Mouse (Mus musculus) liver, embryonic 15.5 days (tissue): ENCODE results near the gene Tomm5. TPM values are rescaled to one million over a fixed set of nuclear protein-coding genes. Genes with fewer than 3 reads are reported as not detected.
A peak's percentile ranks its signal among the peaks of the same experiment; 100 is the strongest.
"Not testable (repeated sequence)": the region's sequence is repeated elsewhere in the genome, so short reads cannot be mapped to it uniquely, and the experiment has no call there.

Experiments
- ATAC-seq: fragments of 200-750 bp; cut with Nextera tagmentation; 2 replicates; pipeline ENCODE4 v1.8.0; 2017; ENCODE audit warnings: moderate number of reproducible peaks, mild to moderate bottlenecking, moderate library complexity; ENCODE audit not compliant: insufficient read depth
- H3K27ac ChIP-seq: fragments of 300-500 bp; sonication (generic); replicated peaks from 2 replicates; pipeline ENCODE4 v1.5.1; 2015; ENCODE audit warnings: mild to moderate bottlenecking, inconsistent platforms
- H3K27me3 ChIP-seq: fragments of 300-500 bp; sonication (generic); 2 replicates; pipeline ENCODE4 v1.6.1; 2015; ENCODE audit warnings: mild to moderate bottlenecking, inconsistent platforms
- H3K36me3 ChIP-seq: fragments of 300-500 bp; sonication (generic); replicated peaks from 2 replicates; pipeline ENCODE4 v1.6.1; 2015; ENCODE audit warnings: moderate library complexity, mild to moderate bottlenecking, inconsistent platforms
- H3K4me1 ChIP-seq: fragments of 300-500 bp; sonication (generic); replicated peaks from 2 replicates; pipeline ENCODE4 v1.6.1; 2015; ENCODE audit warnings: inconsistent platforms
- H3K4me2 ChIP-seq: fragments of 300-500 bp; sonication (generic); 2 replicates; pipeline ENCODE4 v1.6.1; 2015; ENCODE audit warnings: moderate library complexity, mild to moderate bottlenecking, inconsistent platforms
- H3K4me3 ChIP-seq: fragments of 300-500 bp; sonication (generic); replicated peaks from 2 replicates; pipeline ENCODE4 v1.5.1; 2015; ENCODE audit warnings: mild to moderate bottlenecking, inconsistent platforms
- H3K9ac ChIP-seq: fragments of 300-500 bp; sonication (generic); 2 replicates; pipeline ENCODE4 v1.6.1; 2015; ENCODE audit warnings: moderate library complexity, mild to moderate bottlenecking, inconsistent platforms
- H3K9me3 ChIP-seq: fragments of 300-500 bp; sonication (generic); replicated peaks from 2 replicates; pipeline ENCODE4 v1.6.1; 2016; ENCODE audit warnings: inconsistent platforms
- WGBS: fragments of 180-500 bp; shearing (Covaris S2); methylation state at CpG from one replicate; pipeline ENCODE4 v1.1.7; 2015; ENCODE audit warnings: mixed read lengths; ENCODE audit not compliant: insufficient replicate concordance; 5-methylcytosine and 5-hydroxymethylcytosine counted together
- polyA plus RNA-seq: library from polyadenylated mRNA; unstranded; fragments of >200 nt; fragmentation: Nextera tagmentation; extraction: Ambion mirVana; gene quantifications from 2 replicates; pipeline ENCODE4 v1.2.1, GENCODE M21; 2015

Gene Tomm5
- polyA plus RNA-seq, 1 experiment from 2014 or later, result 126 TPM

DNA sequence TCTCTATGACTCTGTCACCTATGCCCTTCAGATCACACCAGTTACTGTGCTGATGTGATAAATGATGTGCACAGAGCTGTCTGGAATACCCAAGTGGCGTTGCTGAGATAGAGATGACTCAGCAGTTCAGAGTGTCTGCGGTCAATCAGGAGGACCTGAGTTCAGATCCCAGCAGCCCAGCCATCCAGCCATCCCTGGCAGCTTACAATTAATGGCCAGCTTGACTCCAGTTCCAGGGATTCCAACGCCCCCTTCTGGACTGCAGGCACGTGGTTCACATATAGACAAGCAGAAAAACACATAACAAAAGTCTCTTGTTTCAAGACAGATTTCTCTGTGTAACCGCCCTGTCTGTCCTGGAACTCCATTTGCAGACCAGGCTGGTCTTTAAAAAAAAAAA lies 1.5 kb downstream of the Tomm5 start:
- H3K9ac ChIP-seq, result no peak overlapping the region
- no peaks in the 10 kb centered on the region for H3K9me3 ChIP-seq
- ATAC-seq, result no peak
- no peaks in the 10 kb centered on the region for H3K27me3 ChIP-seq
- peak overlapping the region; percentile 86 for H3K4me2 ChIP-seq
- peak overlapping the region; percentile 81 for H3K4me3 ChIP-seq
- H3K4me1 ChIP-seq, result peaks cover 30% of the 10 kb centered on the region
- no peak overlapping the region for H3K27ac ChIP-seq
- 39% methylated on average over 5 of the region's 5 CpGs for WGBS
- H3K36me3 ChIP-seq, result peaks cover 30% of the 10 kb centered on the region

DNA sequence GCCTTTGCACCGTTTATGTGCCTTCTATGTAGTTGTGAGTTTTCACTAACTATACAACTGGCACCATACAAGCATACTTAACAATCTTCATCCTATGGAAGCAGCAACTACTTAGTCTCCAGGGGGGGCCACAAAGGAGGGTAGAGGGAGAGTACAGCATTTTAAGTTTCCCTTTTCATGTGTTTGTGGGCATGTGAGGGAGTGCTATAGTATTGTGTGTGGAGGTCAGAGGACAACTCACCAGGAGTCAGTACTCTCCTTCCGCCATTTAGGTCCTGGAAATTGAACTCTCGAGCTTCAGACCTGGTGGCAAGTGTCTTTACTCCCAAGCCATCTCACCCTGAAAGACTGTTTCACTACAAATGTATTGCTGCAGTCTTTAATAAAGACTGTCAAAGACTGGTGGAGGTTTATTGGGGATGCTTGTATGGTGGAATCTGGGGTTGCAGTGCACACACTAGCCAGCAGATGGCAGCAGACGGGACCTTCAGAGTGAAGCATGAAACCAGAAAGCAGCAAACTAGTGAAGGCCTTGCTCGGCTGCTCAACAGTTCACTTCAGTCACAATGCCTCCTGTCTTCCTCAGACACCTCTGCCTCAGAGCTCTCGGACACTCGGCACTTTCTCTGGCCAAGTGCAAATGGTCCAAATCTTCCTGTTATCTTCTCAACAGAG lies 10.6 kb downstream of the Tomm5 start:
- Histone ChIP-seq H3K4me1 (peaks cover 4% of the 10 kb centered on the region; the same call in 1 of the 2 replicates), H3K27me3 (no peaks in the 10 kb centered on the region), H3K27ac (no peak overlapping the region), H3K36me3 (0 out of 2 replicates have a peak, but pooled peaks cover 2% of the 10 kb centered on the region), H3K9me3 (no peaks in the 10 kb centered on the region), H3K4me2 (no peak overlapping the region), H3K9ac (no peak overlapping the region), H3K4me3 (no peak overlapping the region)
- 26% methylated on average over 7 of the region's 7 CpGs for WGBS
- no peak for ATAC-seq

DNA sequence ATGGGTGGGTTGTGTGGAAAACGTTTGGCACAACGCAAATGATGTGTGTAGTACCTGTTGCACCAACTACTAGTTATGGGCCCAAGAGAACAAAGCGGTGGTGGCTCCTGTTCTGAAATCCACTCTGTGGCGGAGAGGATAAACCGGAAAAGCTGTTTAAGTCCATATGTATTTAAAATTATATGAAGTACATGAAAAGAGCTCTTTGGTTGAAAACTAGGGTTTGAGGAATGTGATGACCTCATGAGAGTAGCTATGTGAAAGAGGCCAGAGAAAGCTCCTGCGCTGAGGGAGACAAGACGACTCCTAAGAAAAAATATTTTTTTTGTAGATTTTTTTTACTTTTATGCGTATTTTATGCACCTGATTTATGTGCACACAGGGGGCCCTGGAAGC lies 23.0 kb downstream of the Tomm5 start:
- H3K27ac ChIP-seq, result peak overlapping the region; percentile 70
- H3K27me3 ChIP-seq, result no peaks in the 10 kb centered on the region
- 48% methylated on average over 8 of the region's 8 CpGs for WGBS
- H3K4me1 ChIP-seq, result peaks cover 60% of the 10 kb centered on the region
- peak overlapping the region; percentile 100 for H3K4me2 ChIP-seq
- no peak for ATAC-seq
- no peaks in the 10 kb centered on the region for H3K9me3 ChIP-seq
- 0 out of 2 replicates have a peak overlapping the region, but pooled peaks have one; percentile 31 for H3K9ac ChIP-seq
- no peaks in the 10 kb centered on the region for H3K36me3 ChIP-seq
- H3K4me3 ChIP-seq, result peak overlapping the region; percentile 93

DNA sequence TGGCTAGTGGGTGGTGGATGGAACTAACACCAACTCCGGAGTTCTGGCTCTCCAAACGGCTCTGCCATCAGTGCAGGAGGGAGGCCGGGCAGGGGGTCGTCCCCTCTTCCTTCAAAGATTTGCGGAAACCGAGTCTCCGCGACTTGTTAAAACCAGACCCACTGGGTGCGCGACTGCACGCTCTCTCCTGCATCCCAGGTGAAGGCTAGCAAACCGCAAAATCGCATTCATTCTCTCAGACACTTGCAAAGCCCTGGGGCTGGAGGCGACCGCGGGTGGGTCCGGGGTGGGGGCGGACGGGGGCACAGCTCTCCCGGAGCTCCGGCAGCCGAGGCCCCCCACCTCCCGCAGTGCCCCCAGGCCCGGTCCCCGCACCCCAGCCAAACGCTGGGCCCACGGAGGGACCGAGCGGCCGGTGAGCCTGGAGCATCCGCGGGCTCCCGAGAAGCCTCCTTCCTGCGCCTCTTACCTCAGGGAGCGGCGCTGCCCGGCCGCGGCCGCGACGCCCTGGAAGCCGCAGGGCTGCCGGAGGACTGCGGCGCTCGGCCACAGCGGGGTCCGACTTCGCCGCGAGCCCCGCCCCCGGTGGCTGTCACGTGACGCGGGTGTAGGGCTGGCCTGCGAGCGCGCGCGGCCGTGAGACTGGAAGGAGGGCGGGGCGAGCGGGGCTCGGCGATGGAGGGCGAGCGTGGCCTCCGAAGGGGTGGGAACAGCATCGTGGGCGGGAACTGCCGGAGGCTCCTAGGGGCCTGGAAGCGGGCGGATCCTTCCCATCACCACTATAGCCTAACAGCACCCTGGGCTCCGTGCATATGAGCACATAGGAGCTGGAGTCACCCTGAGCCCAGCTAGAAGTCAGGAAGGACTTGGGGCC lies 23.7 kb downstream of the Tomm5 start, which contains the start of gene Fbxo10:
Fbxo10 (minus strand) TSS at position 584 of the 874 bp plus-strand sequence.
- Histone ChIP-seq H3K27me3 (no peaks in the 10 kb centered on the region), H3K4me1 (peaks cover 60% of the 10 kb centered on the region), H3K9me3 (no peaks in the 10 kb centered on the region), H3K4me3 (peak within 1 kb of the TSS; percentile 93), H3K27ac (peak within 1 kb of the TSS; percentile 80), H3K4me2 (peak within 1 kb of the TSS; percentile 100), H3K9ac (peak within 1 kb of the TSS; percentile 98), H3K36me3 (no peaks in the 10 kb centered on the region)
- WGBS, result under 1% methylated on average over 77 of the region's 77 CpGs
- peak; percentile 96 for ATAC-seq

DNA sequence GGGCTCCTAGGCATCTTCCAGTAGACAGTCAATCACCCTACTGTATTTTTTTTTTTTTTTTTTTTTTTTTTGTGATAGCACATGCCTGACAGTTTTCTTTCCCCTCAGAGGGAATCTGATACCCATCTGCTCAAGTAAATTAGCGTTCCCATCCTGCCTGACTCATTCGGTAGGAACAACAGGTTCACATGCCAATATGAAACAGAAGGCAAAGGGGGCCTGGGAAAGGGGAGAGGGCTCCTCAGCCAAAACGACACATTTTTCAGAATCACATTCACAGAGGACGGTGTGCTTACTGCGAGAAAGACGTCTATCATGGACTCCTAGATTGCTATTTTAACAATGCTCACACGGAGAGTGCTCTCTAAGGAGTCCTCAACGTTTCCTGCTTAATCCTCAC lies 24.4 kb downstream of the Tomm5 start:
- Histone ChIP-seq H3K36me3 (no peaks in the 10 kb centered on the region), H3K9me3 (no peaks in the 10 kb centered on the region), H3K9ac (peak overlapping the region; percentile 98), H3K4me2 (peak overlapping the region; percentile 100), H3K4me1 (peaks cover 60% of the 10 kb centered on the region), H3K4me3 (peak overlapping the region; percentile 93), H3K27ac (0 out of 2 replicates have a peak overlapping the region, but pooled peaks have one; percentile 20), H3K27me3 (no peaks in the 10 kb centered on the region)
- ATAC-seq, result no peak
- WGBS, result 3% methylated on average over 8 of the region's 8 CpGs

DNA sequence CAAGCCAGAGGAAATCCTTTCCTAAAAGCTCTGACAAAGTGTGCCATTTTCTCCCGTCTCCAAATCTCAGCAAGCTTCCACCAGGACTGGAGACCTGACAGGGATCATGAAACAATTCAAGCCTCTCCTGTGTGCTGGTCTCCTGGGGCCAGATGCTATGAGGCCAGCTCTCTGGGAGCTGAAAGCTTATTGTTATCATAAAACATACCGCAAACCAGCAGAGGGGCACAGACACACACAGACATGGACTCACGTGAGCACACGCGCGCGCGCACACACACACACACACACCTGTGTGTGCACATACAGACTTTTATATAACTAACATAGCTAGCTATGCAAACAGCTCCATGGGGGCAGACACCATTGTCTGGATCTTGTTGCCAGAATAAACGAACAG lies 25.0 kb downstream of the Tomm5 start:
- Histone ChIP-seq H3K4me3 (peak overlapping the region; percentile 93), H3K27ac (no peak overlapping the region), H3K36me3 (no peaks in the 10 kb centered on the region), H3K9ac (no peak overlapping the region), H3K9me3 (no peaks in the 10 kb centered on the region), H3K4me2 (peak overlapping the region; percentile 100), H3K4me1 (peaks cover 60% of the 10 kb centered on the region), H3K27me3 (no peaks in the 10 kb centered on the region)
- 74% methylated on average over 9 of the region's 9 CpGs for WGBS
- ATAC-seq, result no peak

DNA sequence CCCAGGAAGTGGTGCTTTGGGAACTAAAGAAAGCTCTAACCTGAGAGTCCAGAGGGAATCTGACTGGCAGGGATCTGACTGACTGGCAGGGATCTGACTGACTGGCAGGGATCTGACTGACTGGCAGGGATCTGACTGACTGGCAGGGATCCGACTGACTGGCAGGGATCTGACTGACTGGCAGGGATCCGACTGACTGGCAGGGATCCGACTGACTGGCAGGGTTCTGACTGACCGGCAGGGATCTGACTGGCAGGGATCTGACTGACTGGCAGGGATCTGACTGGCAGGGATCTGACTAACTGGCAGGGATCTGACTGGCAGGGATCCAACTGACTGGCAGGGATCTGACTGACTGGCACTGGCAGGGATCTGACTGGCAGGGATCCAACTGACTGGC lies 26.9 kb downstream of the Tomm5 start:
- H3K4me3 ChIP-seq, H3K36me3 ChIP-seq, ATAC-seq, H3K9me3 ChIP-seq, H3K27me3 ChIP-seq, H3K27ac ChIP-seq, H3K4me2 ChIP-seq, H3K9ac ChIP-seq: not testable (repeated sequence)
- WGBS, result 77% methylated on average over 4 of the region's 4 CpGs
- peaks cover 46% of the 10 kb centered on the region for H3K4me1 ChIP-seq

DNA sequence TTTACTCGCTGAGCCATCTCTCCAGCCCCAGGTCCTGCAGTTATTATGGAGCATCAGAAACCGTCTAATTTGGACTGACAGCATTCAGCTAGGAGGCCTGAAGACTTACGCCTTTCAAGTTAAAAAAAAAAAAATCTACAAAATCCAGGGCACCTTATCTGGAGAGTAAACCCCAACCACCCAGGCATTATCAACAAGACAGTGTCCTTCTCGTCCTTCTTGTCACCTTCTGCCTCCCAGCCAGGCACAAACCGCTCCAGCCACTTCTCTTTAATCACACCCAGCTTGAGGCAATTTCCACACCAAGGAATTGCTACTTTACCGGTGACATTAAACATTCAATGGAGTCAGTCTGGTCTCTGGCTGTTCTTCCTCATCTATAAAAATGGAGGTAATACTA lies 34.4 kb downstream of the Tomm5 start:
- H3K4me3 ChIP-seq, result no peak overlapping the region
- H3K36me3 ChIP-seq, result no peaks in the 10 kb centered on the region
- peak overlapping the region; percentile 71 for H3K27ac ChIP-seq
- H3K4me1 ChIP-seq, result peaks cover 57% of the 10 kb centered on the region
- peak; percentile 81 for ATAC-seq
- WGBS, result 21% methylated on average over 6 of the region's 6 CpGs
- H3K9me3 ChIP-seq, result no peaks in the 10 kb centered on the region
- H3K4me2 ChIP-seq, result peak overlapping the region; percentile 32; the same call in 1 of the 2 replicates
- no peaks in the 10 kb centered on the region for H3K27me3 ChIP-seq
- H3K9ac ChIP-seq, result no peak overlapping the region

DNA sequence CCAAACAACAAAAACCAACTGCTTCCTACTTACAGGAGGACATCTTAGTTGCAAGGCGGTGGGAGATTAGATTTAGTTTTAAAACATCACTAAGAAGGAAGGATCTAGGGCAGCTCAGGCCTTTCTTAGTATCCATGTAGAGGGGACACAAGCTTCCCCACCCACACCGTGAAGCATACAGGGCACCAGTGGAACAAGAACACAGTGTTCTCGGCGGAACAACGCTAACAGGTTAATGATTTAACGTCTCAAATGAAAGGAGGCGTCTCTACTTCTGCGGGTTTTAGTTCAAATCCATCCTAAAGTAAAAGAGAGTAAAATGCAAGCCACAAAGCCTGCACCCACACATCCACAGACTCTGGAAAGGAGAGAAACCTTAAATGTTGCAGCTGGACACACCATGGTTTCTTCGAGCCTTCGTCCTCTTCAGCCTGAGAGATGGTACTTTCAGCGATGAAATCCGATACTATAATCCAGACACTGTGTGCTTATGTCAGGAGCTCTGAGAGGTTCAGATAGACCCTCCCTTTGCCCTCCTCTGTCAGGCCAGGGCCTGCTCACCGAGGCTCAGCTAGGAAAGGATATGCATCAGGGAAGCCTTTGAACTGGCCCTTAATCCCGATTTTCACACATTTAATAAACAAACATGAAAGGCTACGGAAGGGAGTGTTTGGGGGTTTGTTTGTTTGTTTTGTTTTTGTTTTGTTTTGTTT lies 35.5 kb downstream of the Tomm5 start:
- H3K4me1 ChIP-seq, result peaks cover 57% of the 10 kb centered on the region
- H3K4me3 ChIP-seq, result no peak overlapping the region
- WGBS, result 77% methylated on average over 15 of the region's 15 CpGs
- H3K4me2 ChIP-seq, result no peak overlapping the region
- H3K9me3 ChIP-seq, result no peaks in the 10 kb centered on the region
- H3K36me3 ChIP-seq, result no peaks in the 10 kb centered on the region
- no peaks in the 10 kb centered on the region for H3K27me3 ChIP-seq
- no peak for ATAC-seq
- no peak overlapping the region for H3K27ac ChIP-seq
- no peak overlapping the region for H3K9ac ChIP-seq

DNA sequence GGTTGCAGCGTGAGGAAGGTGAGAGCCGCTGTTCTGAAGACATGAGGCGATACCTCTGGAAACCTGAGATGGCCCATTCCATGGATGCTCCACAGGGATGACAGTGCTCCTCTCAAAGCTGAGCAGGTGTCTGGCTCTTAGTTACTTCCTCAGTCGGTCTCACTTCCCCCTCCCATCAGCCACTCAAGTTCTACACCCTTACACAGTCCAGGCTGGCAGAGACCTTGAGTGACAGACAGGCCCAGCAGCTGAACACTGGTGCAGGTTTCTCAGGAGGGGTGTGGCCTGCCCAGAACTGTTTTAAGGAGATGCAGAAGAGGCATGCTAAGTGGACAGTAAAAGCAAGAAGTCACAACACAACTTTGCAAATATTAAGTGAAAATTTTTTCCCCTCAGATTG lies 40.2 kb downstream of the Tomm5 start:
- H3K4me3 ChIP-seq, result no peak overlapping the region
- H3K36me3 ChIP-seq, result no peaks in the 10 kb centered on the region
- no peak for ATAC-seq
- H3K9me3 ChIP-seq, result no peaks in the 10 kb centered on the region
- no peaks in the 10 kb centered on the region for H3K27me3 ChIP-seq
- H3K4me1 ChIP-seq, result peaks cover 31% of the 10 kb centered on the region
- H3K27ac ChIP-seq, result no peak overlapping the region
- 69% methylated on average over 4 of the region's 4 CpGs for WGBS
- H3K4me2 ChIP-seq, result no peak overlapping the region
- H3K9ac ChIP-seq, result no peak overlapping the region
